Mouse (Mus musculus) retina, postnatal 1 day (tissue): ENCODE results near the gene Gm3173.
"Not testable (repeated sequence)": the region's sequence is repeated elsewhere in the genome, so short reads cannot be mapped to it uniquely, and the experiment has no call there.

ENCODE experiments used
- DNase-seq: peaks from one replicate; pipeline ENCODE4 v3.0.0-alpha.2; 2012

Gene Gm3173

DNA sequence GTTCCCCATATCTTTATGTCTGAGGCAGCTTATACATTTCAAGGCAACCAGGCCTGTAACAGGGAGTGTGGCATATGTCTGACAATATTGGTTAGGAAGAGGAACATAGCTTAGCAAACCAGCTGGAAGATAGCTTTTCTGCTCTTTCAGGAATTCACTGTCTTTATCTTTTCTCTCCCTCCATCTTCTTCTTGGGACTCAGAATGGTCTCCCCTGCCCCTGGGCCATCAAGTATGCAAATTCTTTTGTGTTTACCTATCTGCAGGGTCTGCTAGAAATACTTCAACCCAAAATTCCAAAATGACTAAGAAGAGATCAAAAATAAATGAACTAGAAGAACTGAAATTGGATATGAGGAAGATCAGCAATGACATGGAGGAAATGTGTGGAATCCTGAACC lies at the start of gene Gm3173:
Gene Gm3173 (plus strand): TSS at position 301 of the 400 bp plus-strand sequence.
- not testable (repeated sequence) for DNase-seq

- not testable (repeated sequence) for DNase-seq
Measured at GRCm38 (mm10) chr14:4385606-4386005, 45.2 kb upstream of the Gm3173 start.

DNA sequence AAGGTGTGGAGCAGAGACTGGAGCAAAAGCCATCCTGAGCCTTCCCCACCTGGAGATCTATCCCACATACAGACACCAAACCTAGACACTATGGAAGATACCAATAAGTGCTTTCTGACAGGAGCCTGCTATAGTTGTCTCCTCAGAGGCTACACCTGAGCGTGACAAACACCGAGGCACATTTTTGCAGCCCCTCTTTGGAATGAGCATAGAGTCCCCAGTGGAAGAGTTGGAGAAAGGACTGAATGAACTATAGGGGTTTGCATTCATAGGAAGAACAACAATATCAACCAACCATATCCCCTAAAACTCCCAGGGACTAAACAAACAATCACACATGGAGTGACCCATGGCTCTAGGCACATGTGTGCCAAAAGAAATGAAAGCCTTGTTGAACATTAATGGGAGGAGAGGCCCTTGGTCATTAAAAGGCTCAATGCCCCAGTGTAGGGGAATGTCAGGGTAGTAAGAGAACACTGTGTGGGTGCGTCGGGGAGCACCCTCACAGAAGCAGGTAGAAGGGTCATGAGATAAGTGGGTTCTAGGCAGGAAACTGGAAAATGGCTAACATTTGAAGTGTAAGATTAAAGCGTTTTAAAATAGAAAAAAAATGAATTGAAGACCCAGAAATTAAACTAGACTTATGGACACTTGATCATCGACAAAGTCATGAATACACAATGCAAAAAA lies 37.8 kb upstream of the Gm3173 start:
- DNase-seq: not testable (repeated sequence)

GRCm38 (mm10) chr14:4397226-4397625 lies 33.6 kb upstream of the Gm3173 start, which contains the start of gene Gm3159:
Gene Gm3159, plus strand, starts transcription at chr14:4397526.
- DNase-seq: not testable (repeated sequence)

DNA sequence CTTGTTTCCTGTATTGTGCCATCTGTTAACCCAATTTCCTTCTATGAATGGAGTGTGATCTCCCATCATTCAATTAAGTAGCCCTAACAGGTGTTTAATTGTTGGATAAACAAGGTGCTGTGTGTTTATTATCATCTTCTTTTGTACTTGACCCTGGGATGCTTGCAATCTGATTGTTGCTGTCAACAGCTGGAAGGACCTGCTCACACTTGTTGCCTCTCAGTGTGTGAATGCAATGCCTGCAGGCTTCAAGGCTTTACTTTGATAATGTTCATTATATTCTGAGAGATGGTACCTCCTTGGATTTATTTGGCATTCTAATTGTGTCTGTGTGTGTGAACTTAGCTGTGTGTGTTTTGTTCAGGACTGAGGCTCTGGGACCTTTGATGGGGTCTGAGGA lies 32.2 kb upstream of the Gm3173 start:
- DNase-seq: not testable (repeated sequence)

DNA sequence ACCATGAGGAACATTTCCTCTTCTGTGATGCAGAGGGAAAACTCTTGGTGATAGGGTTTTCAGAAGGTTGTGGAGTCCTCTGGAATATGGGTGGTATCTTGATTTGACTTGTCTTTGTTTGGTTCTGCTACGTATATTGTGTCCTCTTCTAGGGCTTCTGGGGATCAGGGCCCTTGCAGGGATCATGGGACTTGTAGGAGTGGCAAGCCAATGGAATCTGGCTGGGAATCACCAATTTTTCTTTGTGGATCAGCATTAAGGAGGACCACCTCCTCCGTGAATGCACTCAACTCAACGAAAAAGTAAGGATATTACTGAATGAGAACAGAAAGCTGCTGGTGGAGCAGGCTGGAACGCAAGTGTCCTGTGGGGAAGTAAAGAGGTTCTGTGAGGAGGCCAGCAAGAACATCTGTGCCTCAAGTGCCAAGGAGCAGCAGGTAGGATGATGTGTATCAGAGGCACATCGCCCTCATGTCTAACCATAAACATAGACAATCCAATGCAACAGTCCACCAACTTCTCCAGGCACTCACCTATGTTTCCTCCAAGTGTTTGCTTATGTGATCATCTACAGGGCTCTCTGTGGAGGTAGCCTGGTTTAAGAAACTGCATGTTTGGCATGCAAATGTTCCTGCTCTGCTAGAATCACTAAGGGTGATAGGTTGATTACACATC lies 30.5 kb upstream of the Gm3173 start:
- not testable (repeated sequence) for DNase-seq

- not testable (repeated sequence) for DNase-seq
Measured at GRCm38 (mm10) chr14:4401245-4401644, 29.5 kb upstream of the Gm3173 start.

GRCm38 (mm10) chr14:4403840-4404239 lies 27.0 kb upstream of the Gm3173 start:
- not testable (repeated sequence) for DNase-seq

DNA sequence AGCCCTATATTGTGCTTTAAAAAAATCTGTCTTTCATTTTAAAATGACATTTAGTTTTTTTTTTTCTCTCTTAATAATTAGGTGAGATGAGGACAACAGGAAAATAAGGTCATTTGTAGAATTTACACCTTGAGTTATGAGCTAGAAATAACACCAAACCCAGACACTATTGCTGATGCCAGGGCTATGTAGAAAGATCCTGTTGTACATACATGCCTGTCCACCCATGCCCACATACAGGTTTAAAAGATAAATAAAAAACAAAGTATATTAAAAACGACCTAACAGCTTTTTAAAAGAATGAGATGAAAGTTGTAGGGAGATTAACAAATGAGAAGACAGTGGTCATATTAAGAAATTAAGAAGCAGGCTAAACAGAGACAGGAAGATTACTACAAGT lies 20.9 kb upstream of the Gm3173 start:
- DNase-seq: not testable (repeated sequence)

- DNase-seq: peak; percentile 27
Measured at GRCm38 (mm10) chr14:4414965-4415835, 15.6 kb upstream of the Gm3173 start, which contains the start of gene Gm3164. Gene Gm3164, plus strand, starts transcription at chr14:4415448.

DNA sequence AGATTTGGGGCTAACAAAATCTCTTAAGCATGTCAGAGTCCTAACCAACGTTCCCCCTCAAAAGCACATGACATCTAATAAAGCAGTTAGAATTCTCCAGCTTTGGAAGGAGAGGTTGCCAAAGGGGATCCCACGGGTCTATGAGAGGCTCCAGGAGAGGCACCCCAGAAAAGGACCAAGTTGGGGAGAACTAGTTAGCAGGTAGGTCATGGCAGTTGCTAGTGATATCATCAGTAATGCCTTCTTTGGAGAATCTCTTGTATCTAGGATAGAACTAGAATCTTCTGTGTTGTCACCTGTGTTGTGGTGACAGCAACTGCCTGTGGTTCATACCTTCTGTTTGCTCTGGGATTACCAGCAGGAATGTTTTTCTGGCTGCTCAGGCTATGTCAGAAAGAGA lies 50.7 kb downstream of the Gm3173 start, which contains the start of gene Gm3182:
Gene Gm3182 (plus strand): TSS at position 301 of the 400 bp plus-strand sequence.
- not testable (repeated sequence) for DNase-seq

DNA sequence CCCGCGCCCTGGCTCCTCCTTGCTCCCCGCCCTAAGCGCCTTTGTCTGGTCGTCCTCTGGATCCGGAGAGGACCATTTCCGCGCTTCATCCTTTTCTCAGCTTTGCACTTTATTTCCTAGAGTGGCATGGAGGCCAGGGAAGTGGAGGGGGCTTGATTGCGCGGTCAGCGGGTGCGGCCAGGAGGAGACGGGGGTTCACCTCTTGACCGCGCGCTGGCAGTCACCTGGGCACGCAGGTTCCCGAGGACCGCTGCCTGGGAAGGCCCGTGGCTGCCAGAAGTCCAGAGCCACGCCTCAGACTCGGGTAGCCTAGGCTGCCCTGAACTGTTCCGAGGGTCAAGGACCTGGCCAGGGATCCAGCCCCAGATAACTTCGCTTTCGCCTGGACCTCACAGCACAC lies 68.6 kb downstream of the Gm3173 start:
- peak; percentile 1 for DNase-seq

DNA sequence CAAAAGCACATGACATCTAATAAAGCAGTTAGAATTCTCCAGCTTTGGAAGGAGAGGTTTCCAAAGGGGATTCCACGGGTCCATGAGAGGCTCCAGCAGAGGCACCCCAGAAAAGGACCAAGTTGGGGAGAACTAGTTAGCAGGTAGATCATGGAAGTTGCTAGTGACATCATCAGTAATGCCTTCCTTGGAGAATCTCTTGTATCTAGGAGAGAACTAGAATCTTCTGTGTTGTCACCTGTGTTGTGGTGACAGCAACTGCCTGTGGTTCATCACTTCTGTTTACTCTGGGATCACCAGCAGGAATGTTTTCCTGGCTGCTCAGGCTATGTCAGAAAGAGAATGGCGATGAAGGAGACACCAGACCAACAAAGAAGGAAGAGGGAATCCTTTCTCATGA lies 124.3 kb downstream of the Gm3173 start, which contains the start of gene Gm3047:
Gene Gm3047 (plus strand): TSS at position 301 of the 400 bp plus-strand sequence.
- not testable (repeated sequence) for DNase-seq
